Mouse (Mus musculus) bone marrow macrophage, adult 2 months (primary cell): ENCODE data around the gene Fgfr2.

ENCODE experiments used
- CTCF ChIP-seq: IDR thresholded peaks from 2 replicates; pipeline ENCODE4 v1.5.1; 2012; ENCODE audit warnings: low read depth, mild to moderate bottlenecking, low read length, moderate library complexity
- POLR2A ChIP-seq: IDR thresholded peaks from 2 replicates; pipeline ENCODE4 v1.6.1; 2012; ENCODE audit warnings: mild to moderate bottlenecking, low read depth, low read length, borderline replicate concordance

DNA sequence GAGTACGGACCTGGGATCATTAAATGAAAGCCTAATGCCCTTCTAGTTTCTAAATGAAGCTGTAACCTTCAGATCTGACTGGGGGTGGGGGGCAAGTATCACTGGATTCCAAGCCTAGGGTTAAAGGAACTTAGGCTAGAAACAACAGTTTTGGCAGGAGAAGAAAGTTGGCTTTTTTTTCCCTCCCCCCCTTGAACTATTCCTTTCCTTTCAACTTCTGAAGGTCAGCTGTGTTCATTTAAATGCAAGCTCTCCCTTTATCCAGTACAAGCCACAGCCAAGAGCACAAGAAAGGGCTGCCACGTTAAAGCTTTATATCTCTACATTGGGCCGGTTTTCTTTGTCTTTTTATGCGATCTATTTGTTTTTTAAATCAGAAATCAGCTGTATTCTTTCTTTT, 2957.0 kb downstream of the Fgfr2 start:
- no peak for TF ChIP-seq POLR2A
- TF ChIP-seq CTCF = no peak
